8 mouse cellular contexts compared by ENCODE assay signal in genomic region chr19:12795511-12796327, GRCm38 (mm10). TPM values are rescaled to one million over a fixed set of nuclear protein-coding genes. Genes with fewer than 3 reads are reported as not detected.
DNase-seq lines count a peak whose midpoint lies in the region; ATAC-seq and TF ChIP-seq lines count a peak whose summit lies in the region.

Zfp91 (minus strand) TSS chr19:12796126.
Lpxn (plus strand) TSS chr19:12796193.

- in situ Hi-C loops in CH12.LX (cut with MboI; ENCODE audit: low pct_ligation_motif_present, low pct_unique_long_range_greater_than_20kb, low sequenced_read_pairs) = no loop called here

- TF ChIP-seq RAD21 in CH12.LX (IDR thresholded peaks at IDR 0.05; ENCODE audit: low read depth, low read length) = no peak

- no peak for TF ChIP-seq CTCF in CH12.LX (conservative IDR thresholded peaks at IDR 0.05 in 1 of 2, IDR thresholded peaks at IDR 0.05 in 1 of 2; ENCODE audit: low read depth in 2 of 2, low read length in 2 of 2)

- dilution Hi-C loops in CH12.LX (cut with MboI; ENCODE audit: extremely low pct_ligation_motif_present, extremely low pct_unique_long_range_greater_than_20kb, low sequenced_read_pairs) = no loop called here

- H3K27ac ChIP-seq in CH12.LX (ENCODE audit: insufficient read depth, low read depth) = peak within 1 kb of the TSS; percentile 97
- H3K27ac ChIP-seq in forebrain, embryonic 11.5 days (ENCODE audit: low read depth, low read length) = peak within 1 kb of the TSS; percentile 99
- H3K27ac ChIP-seq in heart, embryonic 16.5 days (ENCODE audit: low read length) = peak within 1 kb of the TSS; percentile 100
- H3K27ac ChIP-seq in liver, embryonic 15.5 days (replicated peaks) = peak within 1 kb of the TSS; percentile 98
- H3K27ac ChIP-seq in neural tube, embryonic 12.5 days = peak within 1 kb of the TSS; percentile 98

- DNase-seq in CH12.LX (ENCODE audit: extremely low read depth) = peak; percentile 98
- peak; percentile 96 for DNase-seq in c-Kit-positive CD71-positive TER-119-negative erythroid progenitor cells, embryonic 14.5 days (ENCODE audit: low read depth)
- peak; percentile 99 for DNase-seq in forebrain, embryonic 11.5 days (ENCODE audit: low spot score)
- peak; percentile 99 for DNase-seq in kidney, postnatal 36 days
- peak; percentile 99 for DNase-seq in telencephalon, adult 2 months (ENCODE audit: low read depth, low spot score)

- H3K4me3 ChIP-seq in CH12.LX (replicated peaks in 1 of 3; ENCODE audit: low read depth in 2 of 3, low read length in 2 of 3, poor library complexity in 1 of 3) = peak within 1 kb of the TSS; percentile 77 to 96 (median 85)
- H3K4me3 ChIP-seq in forebrain, embryonic 11.5 days (ENCODE audit: low read depth, low read length) = peak within 1 kb of the TSS; percentile 93
- H3K4me3 ChIP-seq in heart, embryonic 16.5 days (ENCODE audit: low read length) = peak within 1 kb of the TSS; percentile 98
- H3K4me3 ChIP-seq in liver, embryonic 15.5 days (replicated peaks) = peak within 1 kb of the TSS; percentile 99
- peak within 1 kb of the TSS; percentile 92 for H3K4me3 ChIP-seq in neural tube, embryonic 12.5 days

- H3K79me2 ChIP-seq in CH12.LX (replicated peaks; ENCODE audit: control insufficient read depth, extremely low read depth, insufficient read depth, poor library complexity, severe bottlenecking) = peaks cover 25% of the 10 kb centered on the region

- no peak for TF ChIP-seq EP300 in CH12.LX (IDR thresholded peaks at IDR 0.05; ENCODE audit: low read length)

- H3K27me3 ChIP-seq in CH12.LX (replicated peaks) = no peaks in the 10 kb centered on the region
- no peaks in the 10 kb centered on the region for H3K27me3 ChIP-seq in forebrain, embryonic 11.5 days (ENCODE audit: control insufficient read depth, insufficient read depth, low read length)
- H3K27me3 ChIP-seq in heart, embryonic 16.5 days (ENCODE audit: control insufficient read depth, insufficient read depth, low read length) = no peaks in the 10 kb centered on the region
- H3K27me3 ChIP-seq in liver, embryonic 15.5 days = no peaks in the 10 kb centered on the region
- no peaks in the 10 kb centered on the region for H3K27me3 ChIP-seq in neural tube, embryonic 12.5 days (replicated peaks)

- peak; percentile 95 for ATAC-seq in forebrain, embryonic 11.5 days (replicated peaks; ENCODE audit: low FRiP score)
- peak; percentile 92 for ATAC-seq in heart, embryonic 16.5 days (replicated peaks; ENCODE audit: extremely low read depth, insufficient read depth, low FRiP score)
- ATAC-seq in liver, embryonic 15.5 days (ENCODE audit: insufficient read depth) = peak; percentile 88
- ATAC-seq in neural tube, embryonic 12.5 days (ENCODE audit: low FRiP score, low read depth) = peak; percentile 96

- peak within 1 kb of the TSS; percentile 77; the same call in 1 of the 2 replicates for H3K4me2 ChIP-seq in CH12.LX (ENCODE audit: insufficient read depth, low read depth, poor library complexity, severe bottlenecking)
- peak within 1 kb of the TSS; percentile 77 for H3K4me2 ChIP-seq in forebrain, embryonic 11.5 days (ENCODE audit: low read depth, low read length, severe bottlenecking)
- H3K4me2 ChIP-seq in heart, embryonic 16.5 days (ENCODE audit: low read depth, low read length) = peak within 1 kb of the TSS; percentile 94
- H3K4me2 ChIP-seq in liver, embryonic 15.5 days = peak within 1 kb of the TSS; percentile 92
- peak within 1 kb of the TSS; percentile 62 for H3K4me2 ChIP-seq in neural tube, embryonic 12.5 days (replicated peaks)

- no peaks in the 10 kb centered on the region for H3K9me3 ChIP-seq in CH12.LX (replicated peaks; ENCODE audit: low read length)
- no peaks in the 10 kb centered on the region for H3K9me3 ChIP-seq in forebrain, embryonic 11.5 days (ENCODE audit: control insufficient read depth, low read length)
- H3K9me3 ChIP-seq in heart, embryonic 16.5 days (replicated peaks; ENCODE audit: control insufficient read depth, low read length) = no peaks in the 10 kb centered on the region
- H3K9me3 ChIP-seq in liver, embryonic 15.5 days (replicated peaks) = no peaks in the 10 kb centered on the region
- no peaks in the 10 kb centered on the region for H3K9me3 ChIP-seq in neural tube, embryonic 12.5 days

- WGBS in forebrain, embryonic 11.5 days = under 1% methylated on average over 63 of the region's 76 CpGs
- under 1% methylated on average over 61 of the region's 76 CpGs for WGBS in heart, embryonic 16.5 days
- under 1% methylated on average over 62 of the region's 76 CpGs for WGBS in liver, embryonic 15.5 days (ENCODE audit: insufficient replicate concordance)
- WGBS in neural tube, embryonic 12.5 days = under 1% methylated on average over 60 of the region's 76 CpGs

- TF ChIP-seq POLR2A in CH12.LX (IDR thresholded peaks at IDR 0.05; ENCODE audit: low read depth, low read length) = peak; percentile 74

- peak within 1 kb of the TSS; percentile 95 for H3K9ac ChIP-seq in CH12.LX (ENCODE audit: insufficient read depth, low read depth)
- peak within 1 kb of the TSS; percentile 97 for H3K9ac ChIP-seq in forebrain, embryonic 11.5 days (ENCODE audit: low read length)
- H3K9ac ChIP-seq in heart, embryonic 16.5 days (ENCODE audit: low read length) = peak within 1 kb of the TSS; percentile 99
- H3K9ac ChIP-seq in liver, embryonic 15.5 days = peak within 1 kb of the TSS; percentile 97
- H3K9ac ChIP-seq in neural tube, embryonic 12.5 days = peak within 1 kb of the TSS; percentile 98

- H3K4me1 ChIP-seq in CH12.LX (ENCODE audit: control insufficient read depth in 1 of 2, insufficient read depth in 2 of 2) = peaks cover 0 to 8% of the 10 kb centered on the region in 2 experiments; a peak in 1 of 4 replicates
- H3K4me1 ChIP-seq in forebrain, embryonic 11.5 days (replicated peaks; ENCODE audit: control insufficient read depth, insufficient read depth, low read length) = no peaks in the 10 kb centered on the region; the same call in 1 of the 2 replicates
- H3K4me1 ChIP-seq in heart, embryonic 16.5 days (ENCODE audit: control insufficient read depth, insufficient read depth, low read length) = peaks cover 11% of the 10 kb centered on the region
- H3K4me1 ChIP-seq in liver, embryonic 15.5 days (replicated peaks) = peaks cover 20% of the 10 kb centered on the region
- H3K4me1 ChIP-seq in neural tube, embryonic 12.5 days = peaks cover 9% of the 10 kb centered on the region

- H3K36me3 ChIP-seq in CH12.LX (replicated peaks in 1 of 2; ENCODE audit: control insufficient read depth in 1 of 2, insufficient read depth in 1 of 2, low read length in 1 of 2) = no peaks in the 10 kb centered on the region
- H3K36me3 ChIP-seq in forebrain, embryonic 11.5 days (ENCODE audit: control insufficient read depth, insufficient read depth, low read length) = no peaks in the 10 kb centered on the region
- H3K36me3 ChIP-seq in heart, embryonic 16.5 days (ENCODE audit: control insufficient read depth, insufficient read depth) = no peaks in the 10 kb centered on the region
- no peaks in the 10 kb centered on the region for H3K36me3 ChIP-seq in liver, embryonic 15.5 days (replicated peaks)
- no peaks in the 10 kb centered on the region for H3K36me3 ChIP-seq in neural tube, embryonic 12.5 days

TF ChIP-seq in CH12.LX, 34 proteins besides CTCF, POLR2A, EP300 and RAD21 (continues in another document):
- peak; percentile 8; the same call in 1 of the 2 replicates for TF ChIP-seq ETS1 (conservative IDR thresholded peaks at IDR 0.05; ENCODE audit: low read depth, low read length)
- peak; percentile 5 for TF ChIP-seq MAX (IDR thresholded peaks at IDR 0.05; ENCODE audit: low read length)
- no peak for TF ChIP-seq IRF4 (IDR thresholded peaks at IDR 0.05; ENCODE audit: low read depth, low read length)
- peak; percentile 51 for TF ChIP-seq BHLHE40 (IDR thresholded peaks at IDR 0.05; ENCODE audit: low read depth, low read length)
- peak; percentile 71; the same call in 1 of the 2 replicates for TF ChIP-seq E2F4 (IDR thresholded peaks at IDR 0.05; ENCODE audit: insufficient replicate concordance, low read depth, low read length)
- no peak for TF ChIP-seq MEF2A (IDR thresholded peaks at IDR 0.05; ENCODE audit: borderline replicate concordance, low read depth, low read length)
- TF ChIP-seq PAX5 (IDR thresholded peaks at IDR 0.05; ENCODE audit: low read length) = no peak
- peak; percentile 99 for TF ChIP-seq CHD2 (IDR thresholded peaks at IDR 0.05; ENCODE audit: low read length)
- peak; percentile 83; the same call in 1 of the 2 replicates for TF ChIP-seq KAT2A (IDR thresholded peaks at IDR 0.05; ENCODE audit: insufficient replicate concordance, low read length)
- TF ChIP-seq ELF1 (IDR thresholded peaks at IDR 0.05; ENCODE audit: low read depth, low read length) = peak; percentile 77
- TF ChIP-seq MYC (IDR thresholded peaks at IDR 0.05; ENCODE audit: low read depth, low read length) = 0 out of 2 replicates have a peak, but pooled peaks have one; percentile 7
- no peak for TF ChIP-seq MXI1 (IDR thresholded peaks at IDR 0.05; ENCODE audit: low read depth, low read length)
- peak; percentile 93 for TF ChIP-seq MAZ (IDR thresholded peaks at IDR 0.05; ENCODE audit: low read depth, low read length)
- 0 out of 2 replicates have a peak, but pooled peaks have one; percentile 12 for TF ChIP-seq TBP (conservative IDR thresholded peaks at IDR 0.05; ENCODE audit: low read depth, low read length)
- peak; percentile 100 for TF ChIP-seq ZNF384 (IDR thresholded peaks at IDR 0.05; ENCODE audit: low read depth, low read length)
- TF ChIP-seq JUN (IDR thresholded peaks at IDR 0.05; ENCODE audit: insufficient read depth, low read depth, low read length) = no peak
- peak; percentile 86 for TF ChIP-seq NRF1 (IDR thresholded peaks at IDR 0.05; ENCODE audit: low read depth, low read length)

RNA-seq across cellular contexts. Expression of gene Zfp91, which starts in this region (rescaled TPM):
- total RNA-seq in CH12.LX (2012; rRNA removed) (19.3 and 25.5 TPM in 2 replicates), CH12.LX (2014; rRNA removed) (44.8 and 49.2 TPM in 2 replicates)
- 44.7 and 46.4 TPM in 2 replicates for polyA plus RNA-seq in CH12.LX (2012; ENCODE audit: insufficient read length, low read depth)
- polyA plus RNA-seq in forebrain, embryonic 11.5 days (2014; fragmentation: Nextera tagmentation; extraction: Ambion mirVana) = 11.6 and 11.9 TPM in 2 replicates
- polyA plus RNA-seq in heart, embryonic 16.5 days (2015; fragmentation: Nextera tagmentation; extraction: Ambion mirVana) = 9.9 and 10.5 TPM in 2 replicates
- 7.2 and 7.3 TPM in 2 replicates for polyA plus RNA-seq in liver, embryonic 15.5 days (2015; fragmentation: Nextera tagmentation; extraction: Ambion mirVana)
- 19.3 and 19.9 TPM in 2 replicates for polyA plus RNA-seq in neural tube, embryonic 12.5 days (2016; fragmentation: Nextera tagmentation; extraction: Ambion mirVana)

RNA-seq across cellular contexts. Expression of gene Lpxn, which starts in this region (rescaled TPM):
- total RNA-seq in CH12.LX (2012; rRNA removed) (39.2 and 43.0 TPM in 2 replicates), CH12.LX (2014; rRNA removed) (140 and 149 TPM in 2 replicates)
- polyA plus RNA-seq in CH12.LX (2012; ENCODE audit: insufficient read length, low read depth) = 61.6 and 66.4 TPM in 2 replicates
- 1.2 and 1.3 TPM in 2 replicates for polyA plus RNA-seq in forebrain, embryonic 11.5 days (2014; fragmentation: Nextera tagmentation; extraction: Ambion mirVana)
- polyA plus RNA-seq in heart, embryonic 16.5 days (2015; fragmentation: Nextera tagmentation; extraction: Ambion mirVana) = 2.5 and 4.9 TPM in 2 replicates
- 2.1 and 2.4 TPM in 2 replicates for polyA plus RNA-seq in liver, embryonic 15.5 days (2015; fragmentation: Nextera tagmentation; extraction: Ambion mirVana)
- polyA plus RNA-seq in neural tube, embryonic 12.5 days (2016; fragmentation: Nextera tagmentation; extraction: Ambion mirVana) = 1.3 and 1.4 TPM in 2 replicates

Comparison
In these comparisons a context has a peak if more than half of its experiments do, and no peak if none do; other contexts are left out.
1. Peak in every context shown above with its lines: DNase-seq, ATAC-seq, H3K4me3 ChIP-seq and H3K27ac ChIP-seq.
2. RNA of gene Lpxn (polyA plus RNA-seq): 61.6 to 66.4 TPM in CH12.LX; 2.5 to 4.9 TPM in heart, embryonic 16.5 days, 2.1 to 2.4 TPM in liver, embryonic 15.5 days, 1.3 to 1.4 TPM in neural tube, embryonic 12.5 days and 1.2 to 1.3 TPM in forebrain, embryonic 11.5 days; every median in the first group is over 10 times any median in the second.